Mouse (Mus musculus) neural tube, embryonic 13.5 days (tissue): ENCODE data around the gene Esp8. TPM values are rescaled to one million over a fixed set of nuclear protein-coding genes. Genes with fewer than 3 reads are reported as not detected.
"Not testable (repeated sequence)": the region's sequence is repeated elsewhere in the genome, so short reads cannot be mapped to it uniquely, and the experiment has no call there.

Source experiments
- ATAC-seq: fragments of 200-750 bp; cut with Nextera tagmentation; 2 replicates; pipeline ENCODE4 v1.8.0; 2017; ENCODE audit warnings: low read depth, mild to moderate bottlenecking, moderate TSS enrichment, moderate library complexity
- H3K27ac ChIP-seq: fragments of 300-500 bp; sonication (generic); replicated peaks from 2 replicates; pipeline ENCODE4 v1.5.1; 2015; ENCODE audit warnings: moderate library complexity, mild to moderate bottlenecking, inconsistent platforms
- H3K27me3 ChIP-seq: fragments of 300-500 bp; sonication (generic); 2 replicates; pipeline ENCODE4 v1.6.1; 2015; ENCODE audit warnings: mild to moderate bottlenecking, inconsistent platforms
- H3K36me3 ChIP-seq: fragments of 300-500 bp; sonication (generic); 2 replicates; pipeline ENCODE4 v1.6.1; 2015; ENCODE audit warnings: mild to moderate bottlenecking, inconsistent platforms
- H3K4me1 ChIP-seq: fragments of 300-500 bp; sonication (generic); replicated peaks from 2 replicates; pipeline ENCODE4 v1.6.1; 2015; ENCODE audit warnings: inconsistent platforms
- H3K4me2 ChIP-seq: fragments of 300-500 bp; sonication (generic); 2 replicates; pipeline ENCODE4 v1.6.1; 2015; ENCODE audit warnings: inconsistent platforms, mild to moderate bottlenecking, moderate library complexity
- H3K4me3 ChIP-seq: fragments of 300-500 bp; sonication (generic); 2 replicates; pipeline ENCODE4 v1.5.1; 2015; ENCODE audit warnings: mild to moderate bottlenecking, inconsistent platforms
- H3K9ac ChIP-seq: fragments of 300-500 bp; sonication (generic); 2 replicates; pipeline ENCODE4 v1.6.1; 2015; ENCODE audit warnings: moderate library complexity, mild to moderate bottlenecking, inconsistent platforms
- H3K9me3 ChIP-seq: fragments of 300-500 bp; sonication (generic); 2 replicates; pipeline ENCODE4 v1.6.1; 2016; ENCODE audit warnings: inconsistent platforms
- WGBS: fragments of 180-500 bp; shearing (Covaris S2); methylation state at CpG from one replicate; pipeline ENCODE4 v1.1.7; 2015; 5-methylcytosine and 5-hydroxymethylcytosine counted together
- polyA plus RNA-seq: library from polyadenylated mRNA; unstranded; fragments of >200 nt; fragmentation: Nextera tagmentation; extraction: Ambion mirVana; gene quantifications from 2 replicates; pipeline ENCODE4 v1.2.1, GENCODE M21; 2015

Gene Esp8
- polyA plus RNA-seq: not detected in 2 replicates

DNA sequence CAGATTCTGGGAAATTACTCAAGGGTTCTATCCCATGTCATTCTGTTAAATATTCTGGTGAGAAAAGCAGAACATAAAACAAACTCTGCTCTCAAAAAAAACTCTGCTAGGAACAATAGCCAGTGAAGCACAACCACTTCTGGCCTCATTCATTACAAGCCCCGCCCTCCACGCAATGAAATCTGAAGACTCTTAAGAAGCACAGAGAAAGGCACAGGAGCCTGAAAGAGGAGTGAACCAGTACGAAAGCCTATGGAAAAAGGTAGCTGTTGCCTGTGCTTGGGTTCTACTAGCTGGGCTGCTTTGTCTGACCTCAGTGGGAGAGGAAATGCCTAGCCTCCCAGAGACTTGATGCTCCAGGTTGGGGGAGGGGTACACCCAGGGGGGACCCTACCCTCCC, at the start of gene Esp8:
Esp8 (plus strand) TSS at position 205 of the 400 bp plus-strand sequence.
- Histone ChIP-seq H3K4me3 (no peak within 1 kb of the TSS), H3K9me3 (no peaks in the 10 kb centered on the region), H3K9ac (no peak within 1 kb of the TSS), H3K36me3 (no peaks in the 10 kb centered on the region), H3K27ac (no peak within 1 kb of the TSS), H3K4me1 (no peaks in the 10 kb centered on the region), H3K4me2 (no peak within 1 kb of the TSS), H3K27me3 (no peaks in the 10 kb centered on the region)
- ATAC-seq: no peak
- 49% methylated on average over 3 of the region's 3 CpGs for WGBS

DNA sequence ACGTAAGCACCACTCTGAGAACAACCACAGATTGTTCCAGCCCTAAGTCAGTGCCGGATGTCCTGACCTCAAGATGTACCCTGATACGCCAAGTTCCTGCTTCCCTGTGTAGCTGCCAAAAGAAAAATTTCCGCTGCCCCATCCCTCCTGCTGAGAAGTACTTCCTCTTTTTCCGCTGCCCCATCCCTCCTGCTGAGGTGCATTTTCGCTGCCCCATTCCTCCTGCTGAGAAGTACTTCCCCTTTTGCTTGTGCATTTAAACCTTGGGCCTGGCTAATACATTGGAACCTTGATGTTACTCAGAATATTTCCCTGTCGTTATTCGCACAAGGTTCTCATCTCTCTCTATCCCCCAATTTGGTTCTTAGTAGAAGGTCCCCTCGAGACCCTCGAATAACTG, 36.3 kb upstream of the Esp8 start:
- H3K27me3 ChIP-seq, H3K9ac ChIP-seq, H3K4me3 ChIP-seq, H3K4me1 ChIP-seq, H3K4me2 ChIP-seq, H3K27ac ChIP-seq, H3K36me3 ChIP-seq, H3K9me3 ChIP-seq, ATAC-seq: not testable (repeated sequence)
- 65% methylated on average over 10 of the region's 10 CpGs for WGBS

DNA sequence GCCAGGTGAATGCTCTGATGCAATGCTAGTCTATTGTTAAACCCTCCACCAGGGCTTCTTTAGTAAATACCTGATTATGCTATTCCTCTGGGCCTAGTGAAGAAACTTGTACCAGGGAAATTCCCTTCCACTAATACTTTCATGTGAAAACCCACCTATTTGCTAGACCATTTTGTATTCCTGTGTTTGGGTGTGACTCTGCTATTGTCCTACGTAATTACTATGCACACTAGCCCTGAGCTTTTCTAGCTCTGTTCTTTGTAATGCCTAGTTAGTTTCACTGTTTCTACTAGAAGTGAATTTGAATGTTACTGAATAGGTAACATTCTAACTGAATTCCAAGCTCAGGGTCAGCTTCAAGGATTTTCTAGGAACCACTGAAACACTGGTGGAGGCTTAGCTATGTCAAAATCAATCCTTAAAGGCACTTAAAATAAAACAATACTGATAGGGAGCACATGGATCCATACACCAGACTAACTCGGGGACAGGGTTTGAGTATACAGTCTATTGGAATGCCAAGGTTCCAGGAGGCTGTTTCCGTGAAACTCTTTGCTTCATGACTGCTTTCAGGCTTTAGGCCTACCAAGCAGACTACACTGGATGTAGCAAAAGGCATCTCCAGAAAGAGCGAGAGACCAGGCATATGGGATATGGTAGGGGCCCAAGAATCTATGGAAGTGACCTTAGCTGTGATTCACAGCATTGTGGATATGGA, 24.2 kb upstream of the Esp8 start:
- not testable (repeated sequence) for H3K27me3 ChIP-seq, H3K9ac ChIP-seq, H3K27ac ChIP-seq, H3K9me3 ChIP-seq, H3K4me3 ChIP-seq, ATAC-seq, H3K4me1 ChIP-seq, H3K36me3 ChIP-seq, H3K4me2 ChIP-seq
- 82% methylated on average over 4 of the region's 4 CpGs for WGBS

DNA sequence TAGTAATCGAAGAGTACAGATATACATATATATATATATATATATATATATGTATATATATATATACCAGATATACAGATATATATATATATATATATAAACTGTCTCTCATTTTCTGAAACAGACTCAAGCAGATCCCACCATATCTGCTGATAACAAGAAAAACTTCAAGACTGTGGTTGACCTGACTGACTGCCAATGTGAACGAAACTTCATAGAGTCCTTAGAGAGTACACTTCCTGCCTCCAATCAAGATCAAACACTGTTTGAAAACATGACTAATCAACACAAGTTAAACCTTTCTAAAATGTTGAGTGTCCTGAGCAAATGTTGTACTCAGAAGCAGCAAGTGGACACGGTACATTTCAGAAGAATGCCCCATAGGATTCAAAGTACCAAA, 10.0 kb downstream of the Esp8 start:
- no peak overlapping the region for H3K27ac ChIP-seq
- no peaks in the 10 kb centered on the region for H3K9me3 ChIP-seq
- ATAC-seq: no peak
- 89% methylated on average over 3 of the region's 3 CpGs for WGBS
- H3K4me1 ChIP-seq: no peaks in the 10 kb centered on the region
- no peaks in the 10 kb centered on the region for H3K36me3 ChIP-seq
- H3K27me3 ChIP-seq: no peaks in the 10 kb centered on the region
- no peak overlapping the region for H3K9ac ChIP-seq
- no peak overlapping the region for H3K4me3 ChIP-seq
- H3K4me2 ChIP-seq: no peak overlapping the region

DNA sequence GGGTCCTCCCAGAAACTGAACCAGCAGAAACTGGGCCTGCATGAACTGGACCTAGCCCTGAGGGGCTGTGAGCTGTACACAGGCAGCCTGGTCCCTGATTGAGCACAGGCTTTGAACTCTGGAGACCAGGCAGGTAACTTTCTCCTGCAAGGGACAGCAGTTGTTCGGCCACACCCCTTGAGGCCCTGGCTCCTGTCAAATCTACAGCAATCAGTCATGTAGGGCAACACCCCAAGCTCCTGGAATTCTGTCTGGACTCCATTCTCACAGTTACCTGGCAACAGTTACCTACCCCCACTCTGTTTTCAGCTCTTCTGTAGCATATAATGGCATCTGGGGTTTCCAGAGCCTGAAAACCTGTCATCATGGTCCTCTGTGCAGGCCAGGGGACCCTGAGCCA, 11.3 kb downstream of the Esp8 start:
- no peaks in the 10 kb centered on the region for H3K4me1 ChIP-seq
- no peak overlapping the region for H3K27ac ChIP-seq
- H3K4me2 ChIP-seq: no peak overlapping the region
- no peak overlapping the region for H3K4me3 ChIP-seq
- no peak overlapping the region for H3K9ac ChIP-seq
- WGBS: 92% methylated on average over 1 of the region's 1 CpGs
- H3K36me3 ChIP-seq: no peaks in the 10 kb centered on the region
- H3K27me3 ChIP-seq: no peaks in the 10 kb centered on the region
- H3K9me3 ChIP-seq: no peaks in the 10 kb centered on the region
- no peak for ATAC-seq

DNA sequence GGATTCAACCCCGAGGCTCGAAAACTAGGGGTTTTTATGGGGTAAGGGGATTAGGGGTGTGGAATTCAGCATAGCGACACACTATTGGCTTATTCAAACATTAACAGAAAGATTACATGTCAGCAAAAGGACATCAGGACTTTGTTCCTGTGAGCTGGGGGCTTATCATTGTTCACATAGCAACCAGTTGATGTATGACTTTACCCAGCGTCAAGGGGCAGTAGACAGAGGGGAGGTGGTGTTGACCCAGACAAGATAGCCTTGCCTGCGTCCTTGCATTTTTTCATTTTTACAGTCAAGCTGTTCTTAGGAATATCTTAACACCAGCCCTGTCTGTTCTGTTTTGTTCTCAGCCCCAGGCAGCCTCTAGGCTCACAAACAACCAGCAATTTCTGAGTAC, 27.2 kb downstream of the Esp8 start:
- not testable (repeated sequence) for H3K9me3 ChIP-seq, H3K4me3 ChIP-seq, ATAC-seq, H3K4me1 ChIP-seq, H3K9ac ChIP-seq, H3K36me3 ChIP-seq, H3K27me3 ChIP-seq, H3K27ac ChIP-seq, H3K4me2 ChIP-seq
- WGBS: 82% methylated on average over 5 of the region's 5 CpGs

DNA sequence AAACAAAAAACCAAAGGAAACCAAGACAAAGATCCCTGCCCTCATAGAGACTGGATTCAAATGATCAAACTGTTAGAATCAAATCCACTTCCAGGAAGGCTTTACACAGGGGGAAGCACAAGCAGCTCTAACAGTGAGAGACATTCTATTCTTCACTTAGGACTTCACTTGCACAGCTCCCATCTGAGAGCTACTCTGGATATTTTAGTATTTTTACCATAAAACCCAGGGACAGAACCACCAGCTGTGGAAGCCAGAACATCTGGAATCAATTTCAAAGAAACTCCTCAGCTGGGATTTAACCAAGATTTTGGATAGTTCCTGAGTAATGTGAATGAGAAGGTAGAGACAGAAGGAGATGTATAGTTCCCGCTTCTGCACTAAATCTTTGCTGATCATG, 33.6 kb downstream of the Esp8 start:
- Histone ChIP-seq H3K4me2 (no peak overlapping the region), H3K4me3 (no peak overlapping the region), H3K9ac (no peak overlapping the region), H3K4me1 (no peaks in the 10 kb centered on the region), H3K27ac (no peak overlapping the region), H3K9me3 (no peaks in the 10 kb centered on the region), H3K27me3 (no peaks in the 10 kb centered on the region), H3K36me3 (no peaks in the 10 kb centered on the region)
- 86% methylated on average over 1 of the region's 1 CpGs for WGBS
- ATAC-seq: no peak

DNA sequence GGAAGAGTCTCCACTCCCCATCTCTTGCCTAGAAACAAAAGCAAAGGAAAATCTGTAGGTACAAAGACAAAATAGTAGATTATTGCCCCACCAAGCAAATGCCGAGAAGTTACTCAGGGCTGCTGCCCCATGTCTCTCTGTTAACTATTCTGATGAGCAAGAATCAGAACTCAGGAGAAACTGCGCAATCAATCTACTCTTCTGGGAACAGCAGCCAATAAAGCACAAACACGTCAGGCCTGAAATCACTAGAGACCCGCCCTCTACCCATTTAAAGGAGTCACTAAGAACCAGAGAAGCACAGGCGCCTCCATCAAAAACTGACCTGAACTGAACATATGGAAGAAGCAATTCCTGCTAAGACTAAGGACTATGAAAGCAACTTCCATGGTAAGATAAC, 41.4 kb downstream of the Esp8 start, which contains the start of gene Esp6:
Esp6 (plus strand) TSS at position 301 of the 400 bp plus-strand sequence.
- no peak within 1 kb of the TSS for H3K4me2 ChIP-seq
- H3K36me3 ChIP-seq: no peaks in the 10 kb centered on the region
- no peaks in the 10 kb centered on the region for H3K9me3 ChIP-seq
- H3K4me3 ChIP-seq: no peak within 1 kb of the TSS
- no peak within 1 kb of the TSS for H3K9ac ChIP-seq
- no peak for ATAC-seq
- H3K27me3 ChIP-seq: no peaks in the 10 kb centered on the region
- H3K27ac ChIP-seq: no peak within 1 kb of the TSS
- WGBS: 82% methylated on average over 5 of the region's 5 CpGs
- no peaks in the 10 kb centered on the region for H3K4me1 ChIP-seq

Other genes starting within 250 kb of the Esp8 start
- not detected in 2 replicates for gene Crisp1, start 200.8 kb upstream of the Esp8 start, polyA plus RNA-seq
- not detected in 2 replicates for gene Esp6, start 41.5 kb downstream of the Esp8 start, polyA plus RNA-seq
- not detected in 2 replicates for gene Esp4, start 78.6 kb downstream of the Esp8 start, polyA plus RNA-seq
- not detected in 2 replicates for gene Esp3, start 112.1 kb downstream of the Esp8 start, polyA plus RNA-seq
- gene Esp1, start 207.1 kb downstream of the Esp8 start, polyA plus RNA-seq: not detected in 2 replicates